Mouse (Mus musculus): ENCODE measurements around the gene Slc16a11. TPM values are rescaled to one million over a fixed set of nuclear protein-coding genes. Genes with fewer than 3 reads are reported as not detected.
A peak's percentile ranks its signal among the peaks of the same experiment; 100 is the strongest.

Slc16a11 gene
- total RNA-seq, 2 experiments from 2014 or later = 0.28 to 0.30 TPM

DNA sequence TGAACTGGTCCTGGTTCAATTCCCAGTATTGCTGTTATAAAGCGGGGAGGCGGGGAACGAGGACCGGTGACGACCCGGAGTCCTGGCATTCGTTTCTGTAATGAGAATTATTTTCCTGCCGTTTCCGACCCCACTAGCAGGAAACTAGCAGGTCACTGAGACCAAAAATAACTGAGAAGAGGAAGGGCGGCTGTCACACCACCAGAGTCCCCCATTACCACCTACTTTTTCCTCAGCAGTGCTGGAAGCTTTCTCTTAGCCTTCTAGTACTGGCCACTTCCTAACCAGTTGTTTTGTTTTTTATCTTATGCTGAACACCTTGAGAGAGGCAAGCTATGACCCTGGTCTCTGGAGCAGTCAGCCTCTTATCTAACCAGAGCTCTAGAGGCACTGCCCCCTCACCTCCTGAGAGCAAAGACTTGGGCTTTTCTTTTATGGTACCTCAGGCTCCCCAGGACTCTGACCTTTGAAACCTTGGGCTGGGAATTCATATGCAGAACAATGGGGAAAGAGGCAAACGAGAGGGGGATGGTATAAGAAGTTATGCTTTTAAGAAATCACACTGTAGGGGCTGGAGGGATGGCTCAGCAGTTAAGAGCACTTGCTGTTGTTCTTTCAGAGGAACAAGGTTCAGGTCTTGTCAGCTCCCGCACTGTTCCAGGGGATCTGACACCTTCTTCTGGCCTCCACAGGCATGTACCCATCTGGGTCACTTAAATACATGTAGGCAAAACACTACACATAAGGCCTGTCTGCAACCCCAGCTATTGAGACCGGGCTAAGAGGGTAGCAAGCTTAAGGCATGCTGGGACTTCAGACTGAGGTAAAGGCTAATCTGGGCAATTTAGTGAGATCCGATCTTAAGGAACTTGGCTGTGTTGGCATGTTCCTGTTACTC lies 9.3 kb downstream of the Slc16a11 start:
- intact Hi-C loops (cut with DNase I) = loop anchor here (1.0 kb wide), 1 partner anchor 8 kb away; no protein-coding TSS in a partner anchor
- peak in 1 of 2 experiments; percentile 48 for DNase-seq

DNA sequence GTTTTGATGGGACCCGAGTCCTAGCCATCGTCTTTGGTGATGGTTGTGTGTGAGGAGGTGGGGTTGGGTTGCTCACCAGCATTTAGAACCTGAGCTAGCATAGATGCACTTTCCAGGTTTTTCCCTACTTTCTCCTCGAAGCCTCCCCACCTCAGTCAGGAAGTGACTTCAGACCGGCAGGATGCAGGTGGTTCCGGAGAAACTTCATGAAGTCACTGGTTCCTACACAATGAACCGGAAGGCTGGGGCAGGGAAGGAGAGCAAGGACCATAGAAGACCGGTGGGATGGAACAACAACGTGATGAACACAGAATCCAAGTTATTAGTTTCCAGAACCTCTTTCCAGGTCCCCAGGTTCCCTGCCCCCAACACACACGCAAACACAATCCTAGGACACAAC lies 11.2 kb downstream of the Slc16a11 start:
- peak in 1 of 2 experiments; percentile 60 for DNase-seq
- intact Hi-C loops (cut with DNase I) = no loop called here

DNA sequence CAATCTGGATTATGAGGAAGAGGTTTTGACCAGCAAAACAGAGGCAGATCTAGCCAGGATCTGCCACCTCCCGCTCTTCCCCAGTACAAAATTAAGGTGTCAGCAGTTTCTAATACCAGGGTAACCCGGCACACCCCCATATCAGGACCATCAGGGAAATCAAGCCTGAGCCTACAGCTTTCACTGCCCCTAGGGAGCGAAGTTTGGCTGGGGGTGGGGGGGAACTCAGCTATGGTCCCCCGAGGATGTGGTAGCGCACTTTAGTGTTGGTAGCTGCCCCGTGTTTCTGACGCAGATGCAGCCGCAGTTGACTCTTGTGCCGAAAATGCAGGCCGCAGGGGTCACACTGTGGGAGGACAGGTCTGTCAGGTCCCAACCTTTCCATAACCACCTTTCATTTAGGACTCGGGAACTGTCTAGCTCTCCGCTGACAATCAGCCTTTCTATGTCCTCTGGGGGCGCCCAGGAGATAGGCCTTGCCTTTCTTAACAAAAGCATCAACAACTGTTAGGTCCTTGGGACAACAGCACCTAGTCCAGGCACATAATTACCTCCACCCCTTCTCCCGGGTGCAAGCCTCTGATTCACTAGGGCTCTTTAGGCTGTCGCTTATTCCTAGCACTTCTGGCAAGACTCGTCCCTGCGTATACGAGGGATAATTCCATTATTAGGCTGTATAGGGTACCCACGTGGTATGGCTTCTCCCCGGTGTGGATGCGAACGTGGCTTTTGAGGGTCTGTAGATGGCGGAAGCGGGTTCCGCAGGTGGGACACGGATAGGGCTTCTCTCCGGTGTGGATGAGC lies 13.4 kb downstream of the Slc16a11 start:
- DNase-seq = peak in 1 of 2 experiments; percentile 16
- intact Hi-C loops (cut with DNase I) = no loop called here

DNA sequence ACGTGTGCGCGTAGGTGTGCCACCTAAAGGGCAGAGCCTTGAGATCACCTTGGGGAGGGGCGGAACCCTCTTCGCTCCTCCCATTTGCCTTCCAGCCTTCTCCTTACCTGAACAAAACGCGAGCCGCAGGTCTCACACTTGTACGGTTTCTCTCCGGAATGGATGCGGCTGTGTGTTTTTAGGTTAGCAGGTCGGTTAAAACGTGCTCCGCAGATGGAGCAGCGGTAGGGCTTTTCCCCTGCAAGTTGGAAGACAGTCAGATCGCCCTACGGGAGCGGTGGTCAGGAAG lies 14.0 kb downstream of the Slc16a11 start:
- intact Hi-C loops (cut with DNase I) = no loop called here
- DNase-seq = no peak

DNA sequence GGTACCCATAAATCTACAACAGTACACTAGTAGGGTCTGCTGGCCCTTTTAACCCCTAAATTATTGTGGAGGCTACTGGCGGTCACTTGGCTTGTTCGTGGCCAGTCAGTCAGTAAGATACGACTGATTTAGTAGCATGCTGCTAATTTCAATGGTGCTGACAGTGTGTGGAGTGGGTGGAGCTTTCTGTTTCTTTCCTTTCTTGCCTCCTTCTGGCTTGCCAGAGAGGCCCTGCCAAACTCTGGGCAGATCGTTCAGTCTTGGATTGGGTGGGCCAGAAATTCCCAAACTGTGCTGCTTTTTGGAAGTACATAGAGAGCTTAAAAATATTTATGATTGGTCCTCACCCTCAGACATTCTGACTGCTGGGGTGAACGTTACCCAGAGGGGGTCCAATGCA lies 14.6 kb downstream of the Slc16a11 start:
- intact Hi-C loops (cut with DNase I) = no loop called here
- DNase-seq = peak in 1 of 2 experiments; percentile 23

DNA sequence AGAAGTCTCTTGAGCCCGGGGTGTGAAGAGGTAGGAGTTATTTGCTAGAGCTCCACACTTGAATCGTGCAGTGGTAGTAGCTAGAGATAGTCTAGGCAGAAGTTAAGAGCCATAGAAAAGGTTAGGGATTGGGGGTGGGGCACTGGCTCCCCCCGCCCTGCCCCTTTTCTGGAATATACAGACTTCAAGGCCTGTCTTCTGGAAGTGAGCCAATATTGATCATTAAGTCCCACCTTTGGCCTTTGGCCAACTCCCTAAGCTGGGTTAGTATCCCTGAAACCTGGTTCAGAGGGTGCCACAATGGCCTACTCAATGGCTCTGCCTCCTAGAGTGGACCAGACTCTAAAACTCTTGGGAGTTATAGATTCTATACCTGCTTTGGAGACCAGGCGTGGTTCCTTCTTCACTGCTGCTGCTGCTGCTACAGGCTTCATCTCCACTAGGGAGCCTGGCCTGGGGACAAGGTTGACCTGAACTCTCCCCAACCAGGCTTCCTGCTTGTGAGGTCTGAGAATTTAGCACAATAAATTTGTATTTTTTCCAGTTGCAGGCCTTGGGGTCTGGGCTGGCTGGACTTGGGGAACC lies 15.2 kb downstream of the Slc16a11 start:
- DNase-seq = peak in 1 of 2 experiments; percentile 19
- intact Hi-C loops (cut with DNase I) = no loop called here

DNA sequence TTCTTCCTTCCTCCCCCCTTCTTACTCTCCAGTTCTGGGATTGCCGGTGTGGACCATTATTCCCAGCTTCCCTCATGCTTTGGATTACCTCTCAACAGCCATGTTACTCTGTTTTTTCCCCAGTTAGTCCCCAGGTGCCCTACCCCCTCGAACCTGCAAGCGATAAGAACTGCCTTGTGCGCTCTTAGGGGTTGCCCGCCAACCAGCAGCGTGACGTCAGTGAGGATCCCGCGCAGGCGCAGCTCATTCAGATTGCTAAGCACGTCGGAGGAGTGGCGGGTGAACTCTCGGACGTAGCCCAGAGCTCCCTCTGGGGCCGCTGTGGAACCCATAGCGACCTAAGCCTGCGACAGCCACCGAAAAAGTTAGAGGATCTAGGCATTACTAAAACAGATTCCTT lies 16.3 kb downstream of the Slc16a11 start:
- intact Hi-C loops (cut with DNase I) = no loop called here
- peak; percentile 88 to 90 for DNase-seq

DNA sequence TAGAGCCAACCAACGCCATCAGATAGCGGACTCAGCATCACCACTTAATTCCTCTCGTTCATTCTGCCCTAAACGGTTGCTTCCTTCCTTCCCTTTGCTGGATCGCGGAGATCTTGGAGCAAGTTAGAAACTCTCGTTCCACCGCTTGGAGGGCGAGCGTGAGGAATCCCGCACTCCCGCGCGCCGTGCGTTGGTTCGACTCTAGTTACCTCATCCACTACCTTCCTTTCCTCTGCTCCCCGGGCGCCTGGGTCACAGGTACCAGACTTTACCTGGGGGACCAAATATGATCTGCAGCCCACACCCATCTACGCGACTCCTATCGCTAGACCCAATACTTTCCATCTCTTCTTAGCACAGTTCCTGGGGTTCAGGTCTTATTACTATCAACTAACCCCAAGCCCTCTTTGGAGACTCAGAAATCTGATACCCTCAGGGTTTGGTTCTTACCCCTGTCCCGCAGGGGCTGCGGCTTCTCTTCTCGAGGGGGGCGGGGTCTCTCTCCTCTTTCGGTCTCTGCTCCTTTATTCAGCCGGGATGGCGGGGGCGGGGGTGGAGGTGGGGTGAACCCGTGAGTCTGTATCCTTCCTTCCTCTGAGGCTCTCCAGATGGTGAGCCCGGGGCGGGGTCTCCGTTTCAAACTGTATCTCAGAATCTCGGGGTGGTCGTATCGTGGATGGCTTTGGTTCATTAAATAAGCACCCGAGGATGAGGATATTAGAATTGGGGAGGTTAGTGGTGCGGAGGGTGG lies 16.9 kb downstream of the Slc16a11 start, which contains the start of gene Bcl6b:
Bcl6b (minus strand) TSS at position 539 of the 751 bp plus-strand sequence.
- intact Hi-C loops (cut with DNase I) = loop anchor here (1.0 to 10.0 kb wide), 3 partner anchors 8 to 815 kb away; partner anchors contain the start of genes Kdm6b, Rnf167, Slc16a13 and Slc25a11
- peak in 1 of 2 experiments; percentile 62 for DNase-seq

DNA sequence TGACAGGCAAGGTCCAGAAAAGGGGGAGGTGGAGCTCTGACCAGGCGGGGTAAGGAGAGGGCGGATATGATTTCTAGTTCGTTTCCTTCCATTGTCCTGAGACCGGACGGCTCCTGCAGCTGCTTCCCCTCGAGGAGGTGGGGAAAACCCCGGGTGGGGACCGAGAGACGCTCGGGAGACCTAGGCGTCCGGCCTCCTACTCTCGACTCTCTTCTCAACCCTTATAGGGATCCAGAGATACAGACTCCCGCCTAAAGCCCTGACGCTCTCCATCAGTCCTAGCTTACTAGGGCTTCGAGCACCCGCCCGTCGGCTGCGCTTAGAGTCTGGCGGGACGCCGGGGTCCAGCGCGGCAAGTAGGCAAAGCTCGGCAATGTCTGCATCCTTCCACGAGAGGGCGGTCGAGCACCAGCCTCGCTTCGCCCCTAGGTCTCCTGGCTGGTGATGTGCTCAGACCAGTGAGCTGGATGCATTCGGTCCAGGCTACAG lies 17.7 kb downstream of the Slc16a11 start:
- intact Hi-C loops (cut with DNase I) = loop anchor here (1.0 to 10.0 kb wide), 3 partner anchors 9 to 815 kb away; partner anchors contain the start of genes Kdm6b, Rnf167, Slc16a13 and Slc25a11

DNA sequence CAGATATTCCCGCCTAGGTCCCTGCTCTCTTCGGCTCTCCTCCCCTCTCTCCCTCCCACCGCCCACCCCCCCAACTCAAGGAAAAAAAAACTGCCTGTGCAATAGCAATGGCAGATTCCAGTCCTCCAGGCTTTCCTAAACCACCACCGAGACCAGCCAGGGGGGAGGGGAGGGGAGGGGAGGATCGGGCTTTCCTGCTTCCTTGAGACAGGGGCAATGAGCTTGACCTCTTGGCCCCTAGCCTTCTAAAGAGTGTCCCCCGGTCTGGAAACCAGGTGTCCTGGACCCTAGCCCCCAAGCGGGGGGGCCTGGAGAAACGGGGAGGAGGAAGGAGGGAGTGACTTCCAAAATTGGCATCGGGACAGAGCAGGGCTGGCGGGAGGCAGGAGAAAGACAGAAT lies 20.0 kb downstream of the Slc16a11 start:
- intact Hi-C loops (cut with DNase I) = loop anchor here (10.0 kb wide), 2 partner anchors 412 to 818 kb away; partner anchors contain the start of genes Kdm6b, Rnf167 and Slc25a11

More for the DNA sequence above, 17.7 kb downstream of the Slc16a11 start:
- DNase-seq = peak; percentile 91 to 92

DNA sequence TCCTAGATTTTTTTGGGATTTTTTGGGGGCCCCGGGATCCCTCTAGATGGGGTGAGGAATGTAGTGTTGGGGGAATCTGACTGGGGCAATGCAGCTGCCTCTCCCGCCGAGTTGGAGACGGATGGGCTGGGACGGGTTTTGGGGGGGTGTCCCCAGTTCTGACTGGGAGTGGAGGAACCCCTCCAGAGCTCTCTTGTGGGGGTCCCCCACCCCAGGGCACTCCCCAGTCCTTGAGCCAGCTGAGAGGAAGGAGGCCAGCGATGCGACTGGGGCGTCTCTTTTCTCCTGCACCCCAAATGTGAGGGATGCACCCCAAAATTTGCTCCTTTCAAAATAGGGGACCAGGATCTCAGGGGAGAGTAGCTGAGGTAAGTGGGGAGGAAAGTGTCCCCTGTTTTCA lies 20.5 kb downstream of the Slc16a11 start:
- peak in 1 of 2 experiments; percentile 28 for DNase-seq
- intact Hi-C loops (cut with DNase I) = loop anchor here (10.0 kb wide), 2 partner anchors 412 to 818 kb away; partner anchors contain the start of genes Kdm6b, Rnf167 and Slc25a11

More for the DNA sequence above, 20.0 kb downstream of the Slc16a11 start:
- DNase-seq = peak; percentile 63 to 82

DNA sequence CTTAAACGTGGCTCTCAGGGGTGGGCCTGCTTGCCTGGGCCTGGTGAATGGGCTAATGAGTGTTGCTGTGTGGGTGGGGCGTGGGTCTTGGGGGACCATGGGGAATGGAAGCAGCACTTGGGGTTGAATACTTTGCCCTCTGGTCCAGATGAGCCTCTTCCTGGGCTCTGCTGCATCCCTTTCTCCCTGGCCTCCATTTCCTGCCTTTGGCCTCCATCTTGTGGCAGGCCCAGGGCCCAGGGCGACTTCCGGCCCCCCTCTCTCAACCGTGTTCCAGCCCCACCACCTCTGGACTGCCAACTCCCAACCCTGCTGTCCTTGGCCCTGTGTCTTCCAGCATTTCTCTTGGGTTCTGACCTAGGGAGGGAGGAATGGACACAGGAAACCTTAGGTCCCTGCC lies 21.5 kb downstream of the Slc16a11 start:
- DNase-seq = peak; percentile 51 to 59
- intact Hi-C loops (cut with DNase I) = loop anchor here (10.0 kb wide), 2 partner anchors 411 to 819 kb away; partner anchors contain the start of genes Kdm6b, Rnf167 and Slc25a11

DNA sequence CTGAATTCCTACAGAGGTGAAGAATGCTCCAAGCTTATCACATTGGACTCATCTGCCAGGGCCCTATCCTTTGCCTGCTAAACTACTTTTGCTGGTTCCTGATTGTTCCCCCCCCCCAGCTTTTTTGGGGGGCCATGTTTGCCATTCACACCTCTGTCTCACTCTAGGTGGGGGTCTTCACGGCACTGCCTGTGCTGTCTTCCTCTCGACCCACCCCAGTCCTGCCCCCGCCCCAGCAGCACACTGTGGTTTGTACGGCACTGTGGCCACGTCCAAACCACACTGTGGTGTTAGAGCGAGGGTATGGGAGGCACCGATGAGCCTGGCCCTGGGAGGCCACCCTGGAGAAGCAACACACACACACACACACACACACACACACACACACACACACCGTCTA lies 21.9 kb downstream of the Slc16a11 start:
- no peak for DNase-seq
- intact Hi-C loops (cut with DNase I) = loop anchor here (10.0 kb wide), 2 partner anchors 410 to 820 kb away; partner anchors contain the start of genes Kdm6b, Rnf167 and Slc25a11

DNA sequence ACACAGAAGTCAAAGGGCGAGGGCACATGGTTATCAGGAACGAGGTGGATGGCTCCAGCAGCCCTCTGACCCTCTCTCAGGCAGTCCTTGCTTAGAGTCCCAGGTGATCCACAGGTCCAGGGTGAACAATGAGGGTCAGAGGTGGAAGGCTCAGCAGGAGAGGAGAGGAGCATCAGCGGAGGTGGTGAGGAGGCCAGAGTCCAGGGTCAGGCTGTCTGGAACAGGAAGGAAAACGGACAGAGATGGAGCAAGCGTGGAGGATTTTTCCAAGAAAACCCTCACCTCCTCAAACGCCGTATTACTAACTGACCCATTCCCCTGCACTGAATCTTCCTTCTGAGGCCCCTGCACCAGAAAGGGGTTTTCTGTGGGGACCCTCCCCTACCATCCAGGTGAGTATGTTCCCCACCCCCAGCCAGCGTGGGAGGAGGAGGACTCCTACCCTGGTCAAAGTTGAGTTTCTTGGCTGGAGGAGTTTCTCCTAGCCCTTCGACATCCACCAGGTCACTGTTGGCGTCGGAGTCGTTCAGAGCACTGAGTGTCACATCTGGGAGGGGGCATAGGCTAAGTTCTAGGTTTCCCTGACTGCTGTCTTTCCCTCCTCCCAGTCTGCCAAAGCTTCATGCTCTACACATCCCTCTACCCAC lies 22.8 kb downstream of the Slc16a11 start:
- intact Hi-C loops (cut with DNase I) = loop anchor here (10.0 kb wide), 2 partner anchors 409 to 821 kb away; partner anchors contain the start of genes Kdm6b, Rnf167 and Slc25a11
- no peak for DNase-seq

DNA sequence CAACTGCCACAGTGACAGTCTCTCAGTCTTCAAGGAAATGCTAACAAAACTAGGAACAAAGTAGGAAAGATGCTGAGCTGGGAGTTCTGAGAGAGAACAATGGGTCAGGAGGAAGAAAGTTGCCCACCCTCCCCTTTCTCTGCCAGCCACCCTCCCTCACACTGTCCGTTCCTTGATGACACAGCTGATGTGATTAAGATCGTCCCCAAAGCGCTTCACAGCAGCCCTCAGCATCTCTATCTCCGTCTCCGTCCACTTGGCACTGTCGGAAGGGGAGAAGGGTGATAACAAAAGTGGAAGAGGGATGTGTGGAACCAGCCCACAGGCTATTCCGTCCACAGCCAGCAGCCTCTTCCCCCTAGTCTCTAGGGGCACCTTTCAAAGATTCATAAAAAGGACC lies 24.2 kb downstream of the Slc16a11 start:
- DNase-seq = peak in 1 of 2 experiments; percentile 32

DNA sequence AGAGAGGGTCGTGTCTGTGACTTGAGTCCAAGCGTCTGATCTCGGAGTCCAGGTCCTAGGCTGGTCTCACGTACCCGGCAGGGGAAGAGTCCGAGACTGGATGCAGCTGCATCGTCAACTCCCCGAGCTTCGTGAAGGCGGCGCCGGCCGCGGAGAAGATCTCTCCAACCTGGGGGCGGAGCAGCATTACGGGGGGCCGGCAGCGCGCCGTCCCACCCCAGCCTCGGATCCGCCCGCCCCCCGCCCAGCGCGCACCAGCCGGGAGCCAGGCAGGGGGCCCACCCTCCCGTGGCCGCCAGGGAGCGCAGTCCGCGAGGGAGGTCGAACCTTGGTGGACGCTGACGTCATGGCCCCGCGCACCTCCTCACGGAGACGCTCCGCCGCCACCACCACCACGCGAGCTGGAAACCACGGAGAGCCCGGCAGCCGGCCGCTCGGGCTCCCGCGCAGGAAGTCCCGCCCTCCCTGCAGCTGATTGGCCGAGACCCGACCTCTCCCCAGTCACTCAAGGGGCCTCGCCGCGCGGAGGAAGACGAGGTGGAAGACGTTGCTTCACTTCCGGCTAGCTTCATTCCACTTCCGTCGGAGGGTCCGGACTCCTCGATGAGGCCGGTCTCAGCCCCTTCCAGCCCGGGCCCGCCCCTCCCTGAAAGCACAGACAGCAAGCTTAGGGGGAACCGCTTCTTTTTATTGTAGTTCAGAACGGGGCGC lies 25.1 kb downstream of the Slc16a11 start, which contains the start of gene 0610010K14Rik:
0610010K14Rik (minus strand) TSS at position 458 of the 711 bp plus-strand sequence.
- peak; percentile 99 for DNase-seq
- intact Hi-C loops (cut with DNase I) = loop anchor here (10.0 kb wide), 2 partner anchors 407 to 823 kb away; partner anchors contain the start of genes Kdm6b, Rnf167 and Slc25a11

More for the DNA sequence above, 24.2 kb downstream of the Slc16a11 start:
- intact Hi-C loops (cut with DNase I) = loop anchor here (10.0 kb wide), 2 partner anchors 408 to 822 kb away; partner anchors contain the start of genes Kdm6b, Rnf167 and Slc25a11

DNA sequence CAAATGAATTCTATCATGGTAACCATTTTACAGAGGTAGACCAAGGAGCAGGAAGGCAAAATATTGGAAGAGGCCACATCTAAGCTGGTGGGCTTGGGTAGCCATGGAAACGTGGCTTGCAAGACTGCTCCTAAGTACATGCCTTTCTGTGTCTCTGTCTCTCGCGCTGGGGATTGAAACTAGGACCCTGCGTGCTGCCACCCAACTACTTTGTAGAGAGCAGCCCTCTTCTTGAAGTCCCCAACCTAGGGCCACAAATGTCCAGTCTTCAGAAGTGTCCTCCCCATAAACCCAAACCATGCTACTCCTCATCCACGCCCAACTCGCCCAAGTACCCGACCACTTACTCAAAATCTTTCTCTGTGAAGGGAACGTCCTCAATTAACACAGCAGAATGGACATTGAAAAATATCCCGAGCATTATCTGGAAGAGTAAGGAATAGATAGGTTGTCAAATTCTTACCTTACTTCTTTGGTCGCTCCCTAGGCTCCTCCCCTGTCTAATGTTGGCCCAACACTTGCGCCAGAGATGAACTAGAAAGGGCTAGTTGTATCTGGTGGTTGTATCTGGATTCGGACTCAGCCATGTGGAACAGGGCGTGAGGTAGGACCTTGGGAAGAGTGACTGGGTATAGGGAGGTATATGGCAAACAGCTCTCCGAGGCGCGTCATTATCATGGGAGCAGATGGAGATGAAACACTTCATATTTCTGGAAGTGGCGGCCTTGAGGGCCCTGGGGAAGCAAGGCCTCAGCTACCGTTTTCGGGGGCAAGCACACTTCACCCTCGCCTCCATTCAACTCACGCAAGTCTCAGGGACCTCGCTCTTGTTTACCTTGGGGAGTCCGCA lies 26.3 kb downstream of the Slc16a11 start:
- intact Hi-C loops (cut with DNase I) = loop anchor here (10.0 kb wide), 2 partner anchors 406 to 824 kb away; partner anchors contain the start of genes Kdm6b, Rnf167 and Slc25a11
- DNase-seq = peak in 1 of 2 experiments; percentile 34
